Mouse (Mus musculus) lung, postnatal 36 days (tissue): ENCODE measurements at regions not wholly inside any gene's neighbourhood (a gene's known extent, or its start where the extent isn't known, plus 50 kb on each side); places are given as distances from the start of the nearest gene placed in this dataset.
"Not testable (repeated sequence)": the region's sequence is repeated elsewhere in the genome, so short reads cannot be mapped to it uniquely, and the experiment has no call there.

Experiments used
- DNase-seq: peaks from one replicate; pipeline ENCODE4 v3.0.0; 2022; ENCODE audit warnings: mixed read lengths

- DNase-seq, result no peak
These were observed 241.2 kb upstream of the Cntn5 start for GRCm38 (mm10) chr9:11145799-11146198.

DNA sequence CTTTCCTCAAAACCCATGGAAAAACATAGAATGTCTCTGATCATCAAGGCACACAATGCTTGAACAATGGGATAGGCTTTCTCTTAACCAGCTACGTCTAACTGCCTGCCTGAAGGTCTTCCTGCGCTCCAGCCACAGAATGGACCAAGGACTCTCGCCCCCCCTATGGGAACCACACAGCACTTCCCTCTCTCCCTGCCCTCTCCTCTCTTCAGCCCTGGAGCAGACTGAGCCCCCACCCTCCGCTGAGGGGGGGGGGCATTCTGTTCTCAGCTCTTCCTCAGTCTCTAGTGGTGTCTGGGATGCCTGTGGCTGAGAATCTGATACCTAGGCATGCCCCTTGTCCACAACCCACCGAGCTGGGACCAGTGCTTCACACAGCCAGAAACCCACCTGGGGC is 222.3 kb upstream of the Cntn5 start:
- DNase-seq, result no peak

GRCm38 (mm10) chr9:11119153-11119552 is 214.6 kb upstream of the Cntn5 start:
- DNase-seq, result no peak

DNA sequence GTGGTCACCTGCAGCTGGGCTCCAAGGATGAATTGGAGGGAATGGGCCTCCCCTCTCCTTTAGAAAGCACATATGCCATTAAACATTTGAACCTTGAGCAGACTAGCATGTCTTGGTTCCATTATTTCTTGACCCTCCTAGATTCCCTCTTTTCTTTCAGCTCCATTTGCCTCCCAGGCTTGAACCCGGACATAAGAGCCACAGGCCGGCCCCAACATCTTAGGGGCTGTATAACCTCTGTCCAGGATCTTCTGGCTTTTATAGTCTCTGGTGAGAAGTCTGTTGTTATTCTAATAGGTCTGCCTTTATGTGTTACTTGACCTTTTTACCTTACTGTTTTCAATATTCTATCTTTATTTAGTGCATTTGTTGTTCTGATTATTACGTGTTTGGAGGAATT is 203.3 kb upstream of the Cntn5 start:
- not testable (repeated sequence) for DNase-seq

DNA sequence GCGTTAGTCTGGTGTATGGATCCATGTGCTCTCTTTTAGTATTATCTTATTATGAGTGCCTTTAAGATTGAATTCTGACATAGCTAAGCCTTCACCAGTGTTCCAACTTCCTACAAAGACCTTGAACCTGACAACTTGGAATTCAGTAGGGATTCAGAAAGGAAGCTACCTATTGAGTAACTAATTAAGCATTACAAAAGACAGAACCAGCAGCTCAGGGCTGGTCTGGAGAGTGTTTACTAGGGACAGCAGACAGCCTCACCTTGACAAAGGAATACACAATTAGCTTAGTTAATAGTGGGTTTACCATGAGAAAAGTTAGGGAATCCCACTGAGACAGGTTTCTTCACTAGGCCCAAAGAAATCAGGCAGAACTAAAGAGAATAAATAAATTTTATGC is 202.6 kb upstream of the Cntn5 start:
- not testable (repeated sequence) for DNase-seq

DNA sequence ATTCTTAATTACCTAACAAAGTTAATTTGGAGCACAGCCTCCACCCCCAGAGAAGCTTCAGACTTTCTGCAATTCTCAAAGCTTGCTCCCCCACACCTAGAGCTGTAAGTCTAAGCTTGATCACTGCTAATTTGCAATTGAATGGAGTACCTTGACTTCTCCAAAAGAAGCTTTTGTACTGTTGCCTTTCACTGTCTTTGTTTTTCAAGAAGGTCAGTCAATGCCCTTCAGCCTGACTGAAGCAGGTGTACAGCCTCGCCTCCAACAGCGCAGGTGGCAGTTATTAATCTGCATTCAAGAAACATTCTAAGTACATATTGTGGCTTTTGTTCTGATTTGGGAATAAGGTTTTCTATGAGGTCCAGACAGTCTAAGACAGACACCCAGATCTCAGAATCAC is 201.7 kb upstream of the Cntn5 start:
- DNase-seq, result no peak

DNA sequence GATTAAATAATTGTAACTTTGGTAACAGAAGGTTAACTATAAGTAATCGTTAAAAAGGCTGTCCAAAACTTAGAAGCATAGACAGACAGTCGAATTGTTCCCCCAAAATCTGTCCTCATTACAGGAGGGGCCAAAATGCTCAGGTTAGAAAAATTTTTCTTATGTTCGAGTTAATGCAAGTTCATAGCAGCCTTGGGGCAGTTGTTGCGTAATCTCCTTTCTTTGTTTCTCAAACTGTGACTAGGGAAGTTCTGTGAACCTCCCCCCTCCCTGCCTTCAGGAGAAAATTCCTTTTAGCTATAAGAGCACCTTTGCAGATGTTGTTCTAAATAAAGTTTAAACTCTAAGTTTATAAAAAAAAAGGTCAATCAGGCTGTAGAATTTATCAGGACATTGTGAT is 198.9 kb upstream of the Cntn5 start:
- DNase-seq, result no peak

DNA sequence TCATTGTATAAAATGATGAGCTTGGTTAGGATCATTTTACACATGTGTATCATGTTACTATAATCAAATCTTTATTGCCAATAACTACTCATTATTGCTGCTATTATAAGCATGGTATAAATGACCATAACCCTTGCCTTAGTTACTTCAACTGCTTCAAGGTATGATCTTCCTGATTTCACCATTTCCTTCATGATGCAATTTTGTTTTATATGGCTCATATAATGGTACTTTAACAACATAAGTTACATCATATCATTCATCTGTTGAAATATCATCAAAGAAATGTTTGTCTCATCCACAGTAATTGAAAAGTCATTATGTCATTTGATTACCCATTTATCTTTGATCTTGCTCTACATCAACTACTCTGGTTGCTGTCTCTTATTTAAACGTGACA is 188.3 kb upstream of the Cntn5 start:
- no peak for DNase-seq

DNA sequence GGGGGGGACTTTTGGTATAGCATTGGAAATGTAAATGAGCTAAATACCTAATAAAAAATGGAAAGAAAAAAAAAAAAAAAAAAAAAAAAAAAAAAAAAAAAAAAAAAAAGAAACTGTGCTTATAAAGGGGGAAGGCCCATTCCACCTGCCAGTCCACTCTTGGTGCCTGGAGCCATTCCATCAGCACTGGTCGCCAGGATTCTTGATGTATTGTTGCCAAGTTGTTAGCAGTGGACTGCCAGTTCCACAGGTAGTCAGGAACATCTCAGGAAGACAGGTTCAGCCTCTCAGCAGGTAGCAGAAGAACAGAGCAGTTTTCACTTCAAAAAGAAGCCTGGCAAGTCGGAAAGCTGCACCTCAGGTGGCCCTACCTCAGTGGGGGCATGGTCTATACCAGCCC is 162.6 kb upstream of the Cntn5 start:
- DNase-seq, result not testable (repeated sequence)

DNA sequence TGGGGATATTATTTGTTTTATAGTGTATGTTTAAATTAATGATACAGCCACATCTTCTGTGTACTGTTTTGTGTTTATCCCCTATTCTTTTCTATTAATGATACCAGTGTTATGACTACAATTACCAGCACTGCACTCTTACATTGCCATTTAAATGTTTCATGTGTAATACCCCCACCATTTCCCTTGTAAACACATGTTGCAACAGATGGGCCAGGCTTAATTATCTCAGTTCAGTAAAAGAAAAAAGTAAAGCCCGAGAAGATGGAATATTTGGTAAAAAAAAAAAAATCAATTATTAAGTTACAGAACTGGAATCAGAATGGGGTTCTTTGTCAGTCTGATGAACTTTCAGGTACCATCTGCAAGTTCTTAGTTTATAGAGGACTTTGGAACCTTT is 158.3 kb upstream of the Cntn5 start:
- no peak for DNase-seq
